Mouse (Mus musculus): ENCODE measurements around the gene Tom1l2.

GRCm38 (mm10) chr11:60225874-60226273, 126.8 kb downstream of the Tom1l2 start:
- TF ChIP-seq POLR2A (IDR thresholded peaks at IDR 0.05; ENCODE audit: borderline replicate concordance, low read depth, low read length), result no peak
- TF ChIP-seq CTCF (IDR thresholded peaks at IDR 0.05; ENCODE audit: low read depth, low read length), result no peak

Measured in bone marrow macrophage, adult 2 months (primary cell).